32 mouse cellular contexts compared by ENCODE assay signal in genomic region chr1:153830746-153831145, GRCm38 (mm10). TPM values are rescaled to one million over a fixed set of nuclear protein-coding genes. Genes with fewer than 3 reads are reported as not detected.
"Had no signal": no experiment of that assay in that cellular context is flagged by ENCODE, and none has a peak within 500 bp of the region (broad histone marks: within the 10 kb centered on the region; RNA-seq: fewer than 3 reads in every experiment).

No protein-coding gene starts in this region.

- H3K9me3 ChIP-seq: kidney, embryonic 15.5 days; limb, embryonic 12.5 days; limb, embryonic 15.5 days; lung, embryonic 15.5 days; midbrain, embryonic 12.5 days; midbrain, embryonic 15.5 days had no signal

- H3K4me2 ChIP-seq: kidney, embryonic 15.5 days; limb, embryonic 12.5 days; limb, embryonic 15.5 days; liver, embryonic 11.5 days; lung, embryonic 15.5 days; midbrain, embryonic 12.5 days; midbrain, embryonic 15.5 days; neural tube, embryonic 13.5 days had no signal

- H3K4me3 ChIP-seq: kidney, embryonic 15.5 days; limb, embryonic 12.5 days; limb, embryonic 15.5 days; lung, embryonic 15.5 days; midbrain, embryonic 12.5 days; midbrain, embryonic 15.5 days; myocyte; neural tube, embryonic 13.5 days had no signal

- H3K27ac ChIP-seq: kidney, embryonic 15.5 days; limb, embryonic 12.5 days; limb, embryonic 15.5 days; liver, embryonic 14.5 days; lung, embryonic 15.5 days; midbrain, embryonic 12.5 days; midbrain, embryonic 15.5 days; neural tube, embryonic 13.5 days had no signal

- H3K27me3 ChIP-seq: kidney, embryonic 15.5 days; limb, embryonic 12.5 days; limb, embryonic 15.5 days; lung, embryonic 15.5 days; midbrain, embryonic 12.5 days; midbrain, embryonic 15.5 days; neural tube, embryonic 13.5 days had no signal

- DNase-seq: kidney, adult 8-10 months; kidney, postnatal 10 days; kidney, postnatal 36 days; left cerebral cortex, postnatal 4 days; liver, postnatal 0 days; lung, postnatal 14 days; lung, postnatal 4 days; retina, postnatal 1 day; right cerebral cortex, postnatal 25 days; spleen, adult 18-20 months; thymus, adult 18-20 months; thymus, postnatal 36 days had no signal

- ATAC-seq: liver, postnatal 0 days; midbrain, embryonic 15.5 days had no signal

- H3K36me3 ChIP-seq: kidney, embryonic 15.5 days; limb, embryonic 12.5 days; limb, embryonic 15.5 days; lung, embryonic 15.5 days; midbrain, embryonic 12.5 days; midbrain, embryonic 15.5 days; neural tube, embryonic 13.5 days had no signal

- H3K4me1 ChIP-seq: kidney, embryonic 15.5 days; limb, embryonic 12.5 days; limb, embryonic 15.5 days; lung, embryonic 15.5 days; midbrain, embryonic 12.5 days; midbrain, embryonic 15.5 days; neural tube, embryonic 13.5 days had no signal

- H3K9ac ChIP-seq: kidney, embryonic 15.5 days; limb, embryonic 12.5 days; limb, embryonic 15.5 days; liver, embryonic 14.5 days; liver, postnatal 0 days; lung, embryonic 15.5 days; midbrain, embryonic 12.5 days; midbrain, embryonic 15.5 days; neural tube, embryonic 13.5 days had no signal

RNA-seq across cellular contexts. Expression of gene Rgsl1, which starts 13.2 kb away (rescaled TPM):
- total RNA-seq: megakaryocyte-erythroid progenitor cell, adult 5-6 weeks; monocyte, adult 5-6 weeks; neutrophil, adult 5-6 weeks had no signal
- polyA plus RNA-seq: kidney, embryonic 15.5 days; limb, embryonic 12.5 days; liver, postnatal 0 days; lung, embryonic 15.5 days; midbrain, embryonic 12.5 days; myocyte had no signal

RNA-seq across cellular contexts. Expression of gene Teddm1b, which starts 43.4 kb away (rescaled TPM):
- total RNA-seq: layer of hippocampus, adult 8-10 months; layer of hippocampus, postnatal 14 days; left cerebral cortex, adult 8-10 months; left cerebral cortex, postnatal 14 days; left cerebral cortex, postnatal 4 days; megakaryocyte progenitor cell, adult 5-6 weeks; megakaryocyte-erythroid progenitor cell, adult 5-6 weeks; monocyte, adult 5-6 weeks; neutrophil, adult 5-6 weeks had no signal
- polyA plus RNA-seq: testis, adult 2 months; urinary bladder, adult 2 months had no signal
